Mouse (Mus musculus) CH12.LX (cell line): ENCODE results near the gene Micu1.

ENCODE experiments used
- BHLHE40 ChIP-seq: IDR thresholded peaks from 2 replicates; pipeline ENCODE4 v1.6.1; 2011; ENCODE audit warnings: mild to moderate bottlenecking, low read depth, low read length, improper control_type of control experiment
- CTCF ChIP-seq, 2 experiments: IDR thresholded peaks in 1 of 2; conservative IDR thresholded peaks in 1 of 2; 2 replicates each; pipeline ENCODE4 v1.5.1; 2011 to 2012; ENCODE audit warnings: low read depth in 2 of 2, low read length in 2 of 2, improper control_type of control experiment in 1 of 2, inconsistent platforms in 1 of 2, mild to moderate bottlenecking in 1 of 2, moderate library complexity in 1 of 2
- JUN ChIP-seq: IDR thresholded peaks from 2 replicates; pipeline ENCODE4 v1.6.1; 2011; ENCODE audit warnings: low read depth, mild to moderate bottlenecking, low read length, improper control_type of control experiment, moderate library complexity; ENCODE audit not compliant: insufficient read depth
- NRF1 ChIP-seq: IDR thresholded peaks from 2 replicates; pipeline ENCODE4 v1.6.1; 2014; ENCODE audit warnings: low read depth, mild to moderate bottlenecking, inconsistent platforms, low read length, improper control_type of control experiment, moderate library complexity
- POLR2A ChIP-seq: IDR thresholded peaks from 2 replicates; pipeline ENCODE4 v1.6.1; 2011; ENCODE audit warnings: low read depth, mild to moderate bottlenecking, improper control_type of control experiment, low read length

DNA sequence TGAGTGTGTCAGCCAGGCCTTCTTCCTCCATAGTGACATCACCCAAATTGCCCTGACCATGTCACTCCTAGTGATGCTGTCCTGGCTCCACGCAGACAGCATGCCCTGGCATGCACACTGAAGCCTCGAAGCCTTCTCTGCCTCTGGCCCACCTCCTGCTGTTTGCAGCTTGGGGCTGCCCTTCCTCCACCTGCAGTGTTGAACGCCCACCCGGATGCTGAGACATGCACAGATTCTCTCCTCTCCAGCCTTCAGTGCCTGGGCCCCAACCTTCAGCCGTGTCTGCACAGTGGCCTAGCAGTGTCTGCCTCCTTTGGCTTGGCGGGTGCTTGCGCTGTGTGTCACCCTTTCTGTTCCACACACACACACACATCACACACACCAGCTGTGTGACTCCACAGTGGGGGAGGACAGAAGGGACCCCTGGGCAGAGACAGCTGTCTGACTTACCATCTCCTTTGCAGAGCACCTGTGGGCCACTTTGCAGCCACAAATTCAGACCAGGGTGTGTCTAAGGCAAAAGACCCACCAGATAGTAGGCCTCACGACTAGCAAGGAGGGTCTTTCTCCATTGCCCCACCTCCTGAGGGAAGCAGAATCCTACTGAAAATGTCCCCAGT lies 199.8 kb downstream of the Micu1 start:
- TF ChIP-seq POLR2A (no peak), CTCF (conservative IDR thresholded peaks at IDR 0.05 in 1 of 2, IDR thresholded peaks at IDR 0.05 in 1 of 2; ENCODE audit: low read depth in 2 of 2, low read length in 2 of 2) (no peak), JUN (no peak), NRF1 (no peak), BHLHE40 (no peak)
